Mouse (Mus musculus): Measurements from ENCODE around the gene Dag1. TPM values are rescaled to one million over a fixed set of nuclear protein-coding genes. Genes with fewer than 3 reads are reported as not detected.

Gene Dag1
- polyA plus RNA-seq, 1 experiment from 2014 or later = 60.4 TPM

GRCm38 (mm10) chr9:108244540-108244939 lies 19.2 kb downstream of the Dag1 start:
- ATAC-seq (ENCODE audit: low FRiP score) = no peak
- H3K4me1 ChIP-seq (replicated peaks) = no peaks in the 10 kb centered on the region
- H3K27me3 ChIP-seq = no peaks in the 10 kb centered on the region
- H3K9ac ChIP-seq = no peak overlapping the region
- H3K4me3 ChIP-seq = no peak overlapping the region
- H3K9me3 ChIP-seq = no peaks in the 10 kb centered on the region
- H3K4me2 ChIP-seq = no peak overlapping the region
- WGBS = 93% methylated on average over 3 of the region's 3 CpGs
- peaks cover 30% of the 10 kb centered on the region for H3K36me3 ChIP-seq
- no peak overlapping the region for H3K27ac ChIP-seq

GRCm38 (mm10) chr9:108239951-108240350 lies 23.8 kb downstream of the Dag1 start:
- H3K9ac ChIP-seq = no peak overlapping the region
- 79% methylated on average over 5 of the region's 5 CpGs for WGBS
- H3K4me1 ChIP-seq (replicated peaks) = no peaks in the 10 kb centered on the region
- peaks cover 19% of the 10 kb centered on the region for H3K36me3 ChIP-seq
- ATAC-seq (ENCODE audit: low FRiP score) = no peak
- H3K4me3 ChIP-seq = no peak overlapping the region
- H3K4me2 ChIP-seq = no peak overlapping the region
- H3K27ac ChIP-seq = no peak overlapping the region
- no peaks in the 10 kb centered on the region for H3K9me3 ChIP-seq
- H3K27me3 ChIP-seq = no peaks in the 10 kb centered on the region

GRCm38 (mm10) chr9:108238831-108239230 lies 24.9 kb downstream of the Dag1 start:
- H3K27ac ChIP-seq = no peak overlapping the region
- H3K9me3 ChIP-seq = no peaks in the 10 kb centered on the region
- H3K27me3 ChIP-seq = no peaks in the 10 kb centered on the region
- 88% methylated on average over 3 of the region's 3 CpGs for WGBS
- no peaks in the 10 kb centered on the region for H3K4me1 ChIP-seq (replicated peaks)
- no peak overlapping the region for H3K4me2 ChIP-seq
- peaks cover 23% of the 10 kb centered on the region for H3K36me3 ChIP-seq
- no peak overlapping the region for H3K4me3 ChIP-seq
- no peak overlapping the region for H3K9ac ChIP-seq
- ATAC-seq (ENCODE audit: low FRiP score) = no peak

- Histone ChIP-seq H3K9ac (no peak overlapping the region), H3K4me1 (replicated peaks) (no peaks in the 10 kb centered on the region), H3K4me2 (no peak overlapping the region), H3K27me3 (no peaks in the 10 kb centered on the region), H3K9me3 (no peaks in the 10 kb centered on the region), H3K36me3 (peaks cover 18% of the 10 kb centered on the region), H3K4me3 (no peak overlapping the region), H3K27ac (no peak overlapping the region)
- WGBS = 90% methylated on average over 2 of the region's 2 CpGs
- ATAC-seq (ENCODE audit: low FRiP score) = no peak
Observed at GRCm38 (mm10) chr9:108238402-108238801, 25.4 kb downstream of the Dag1 start.

GRCm38 (mm10) chr9:108234682-108235081 lies 29.1 kb downstream of the Dag1 start:
- H3K9ac ChIP-seq = no peak overlapping the region
- no peaks in the 10 kb centered on the region for H3K9me3 ChIP-seq
- H3K27ac ChIP-seq = no peak overlapping the region
- H3K4me2 ChIP-seq = no peak overlapping the region
- 94% methylated on average over 2 of the region's 2 CpGs for WGBS
- peaks cover 24% of the 10 kb centered on the region for H3K36me3 ChIP-seq
- no peaks in the 10 kb centered on the region for H3K4me1 ChIP-seq (replicated peaks)
- H3K4me3 ChIP-seq = no peak overlapping the region
- ATAC-seq (ENCODE audit: low FRiP score) = no peak
- no peaks in the 10 kb centered on the region for H3K27me3 ChIP-seq

- H3K27ac ChIP-seq = no peak overlapping the region
- ATAC-seq (ENCODE audit: low FRiP score) = no peak
- no peaks in the 10 kb centered on the region for H3K27me3 ChIP-seq
- 91% methylated on average over 2 of the region's 2 CpGs for WGBS
- no peaks in the 10 kb centered on the region for H3K9me3 ChIP-seq
- H3K4me3 ChIP-seq = no peak overlapping the region
- no peak overlapping the region for H3K9ac ChIP-seq
- no peaks in the 10 kb centered on the region for H3K4me1 ChIP-seq (replicated peaks)
- H3K36me3 ChIP-seq = peaks cover 24% of the 10 kb centered on the region
- no peak overlapping the region for H3K4me2 ChIP-seq
Observed at GRCm38 (mm10) chr9:108232908-108233307, 30.9 kb downstream of the Dag1 start.

GRCm38 (mm10) chr9:108227911-108228649 lies 35.7 kb downstream of the Dag1 start:
- H3K27me3 ChIP-seq = no peaks in the 10 kb centered on the region
- no peak overlapping the region for H3K27ac ChIP-seq
- ATAC-seq (ENCODE audit: low FRiP score) = no peak
- no peak overlapping the region for H3K9ac ChIP-seq
- no peaks in the 10 kb centered on the region for H3K9me3 ChIP-seq
- H3K4me1 ChIP-seq (replicated peaks) = no peaks in the 10 kb centered on the region
- H3K36me3 ChIP-seq = peaks cover 15% of the 10 kb centered on the region; the same call in 1 of the 2 replicates
- H3K4me2 ChIP-seq = no peak overlapping the region
- WGBS = 44% methylated on average over 2 of the region's 2 CpGs
- no peak overlapping the region for H3K4me3 ChIP-seq

GRCm38 (mm10) chr9:108225166-108225565 lies 38.6 kb downstream of the Dag1 start:
- no peak overlapping the region for H3K9ac ChIP-seq
- no peaks in the 10 kb centered on the region for H3K27me3 ChIP-seq
- no peak overlapping the region for H3K4me2 ChIP-seq
- H3K36me3 ChIP-seq = peaks cover 9% of the 10 kb centered on the region; the same call in 1 of the 2 replicates
- peaks cover 3% of the 10 kb centered on the region; the same call in 1 of the 2 replicates for H3K4me1 ChIP-seq (replicated peaks)
- no peak overlapping the region for H3K4me3 ChIP-seq
- WGBS = 81% methylated on average over 2 of the region's 2 CpGs
- no peak for ATAC-seq (ENCODE audit: low FRiP score)
- H3K9me3 ChIP-seq = no peaks in the 10 kb centered on the region
- H3K27ac ChIP-seq = no peak overlapping the region

- Histone ChIP-seq H3K4me1 (replicated peaks) (peaks cover 3% of the 10 kb centered on the region; the same call in 1 of the 2 replicates), H3K4me3 (no peak overlapping the region), H3K9ac (no peak overlapping the region), H3K9me3 (no peaks in the 10 kb centered on the region), H3K36me3 (0 out of 2 replicates have a peak, but pooled peaks cover 3% of the 10 kb centered on the region), H3K27ac (no peak overlapping the region), H3K27me3 (no peaks in the 10 kb centered on the region), H3K4me2 (no peak overlapping the region)
- 86% methylated on average over 1 of the region's 1 CpGs for WGBS
- no peak for ATAC-seq (ENCODE audit: low FRiP score)
Observed at GRCm38 (mm10) chr9:108223633-108224032, 40.1 kb downstream of the Dag1 start.

GRCm38 (mm10) chr9:108221566-108221965 lies 42.2 kb downstream of the Dag1 start:
- Histone ChIP-seq H3K4me2 (no peak overlapping the region), H3K4me3 (no peak overlapping the region), H3K9me3 (no peaks in the 10 kb centered on the region), H3K27ac (no peak overlapping the region), H3K4me1 (replicated peaks) (peaks cover 3% of the 10 kb centered on the region; the same call in 1 of the 2 replicates), H3K36me3 (peaks cover 19% of the 10 kb centered on the region), H3K27me3 (no peaks in the 10 kb centered on the region), H3K9ac (no peak overlapping the region)
- ATAC-seq (ENCODE audit: low FRiP score) = no peak
- WGBS = 93% methylated on average over 3 of the region's 3 CpGs

GRCm38 (mm10) chr9:108220380-108220774 lies 43.4 kb downstream of the Dag1 start:
- 95% methylated on average over 1 of the region's 1 CpGs for WGBS
- Histone ChIP-seq H3K9ac (no peak overlapping the region), H3K4me3 (no peak overlapping the region), H3K4me2 (no peak overlapping the region), H3K27ac (no peak overlapping the region), H3K36me3 (peaks cover 28% of the 10 kb centered on the region), H3K27me3 (no peaks in the 10 kb centered on the region), H3K4me1 (replicated peaks) (peaks cover 3% of the 10 kb centered on the region; the same call in 1 of the 2 replicates), H3K9me3 (no peaks in the 10 kb centered on the region)
- ATAC-seq (ENCODE audit: low FRiP score) = no peak

GRCm38 (mm10) chr9:108219766-108220379 lies 43.9 kb downstream of the Dag1 start:
- WGBS = 92% methylated on average over 12 of the region's 12 CpGs
- no peak for ATAC-seq (ENCODE audit: low FRiP score)
- Histone ChIP-seq H3K4me3 (no peak overlapping the region), H3K27ac (no peak overlapping the region), H3K4me2 (no peak overlapping the region), H3K9ac (no peak overlapping the region), H3K27me3 (no peaks in the 10 kb centered on the region), H3K4me1 (replicated peaks) (peaks cover 3% of the 10 kb centered on the region; the same call in 1 of the 2 replicates), H3K9me3 (no peaks in the 10 kb centered on the region), H3K36me3 (peaks cover 31% of the 10 kb centered on the region)
